Mouse (Mus musculus): Measurements from ENCODE around the gene Aatk.
A peak's percentile ranks its signal among the peaks of the same experiment; 100 is the strongest.

Gene Aatk

GRCm38 (mm10) chr11:120021367-120021766 lies 25.6 kb downstream of the Aatk start:
- DNase-seq = peak; percentile 42 to 55

- DNase-seq = peak; percentile 62 to 64
These were observed 27.2 kb downstream of the Aatk start for GRCm38 (mm10) chr11:120019542-120020440.

GRCm38 (mm10) chr11:120017011-120017410 lies 30.0 kb downstream of the Aatk start:
- no peak for DNase-seq

- no peak for DNase-seq
These were observed 32.2 kb downstream of the Aatk start for GRCm38 (mm10) chr11:120014758-120015157.

GRCm38 (mm10) chr11:120013174-120013711 lies 33.7 kb downstream of the Aatk start:
- peak; percentile 88 to 93 for DNase-seq

- DNase-seq = peak in 1 of 2 experiments; percentile 51
These were observed 34.3 kb downstream of the Aatk start for GRCm38 (mm10) chr11:120012702-120013101.

- peak; percentile 43 to 60 for DNase-seq
These were observed 35.0 kb downstream of the Aatk start for GRCm38 (mm10) chr11:120011761-120012560.

- DNase-seq = peak; percentile 60 to 61
These were observed 35.7 kb downstream of the Aatk start for GRCm38 (mm10) chr11:120011114-120011760.

- DNase-seq = peak in 1 of 2 experiments; percentile 44
These were observed 37.0 kb downstream of the Aatk start for GRCm38 (mm10) chr11:120009937-120010336.

- DNase-seq = no peak
These were observed 38.0 kb downstream of the Aatk start for GRCm38 (mm10) chr11:120008956-120009355.

GRCm38 (mm10) chr11:120008501-120008900 lies 38.5 kb downstream of the Aatk start:
- DNase-seq = no peak

GRCm38 (mm10) chr11:120007496-120008080 lies 39.4 kb downstream of the Aatk start:
- no peak for DNase-seq

GRCm38 (mm10) chr11:120005434-120006317 lies 41.3 kb downstream of the Aatk start:
- DNase-seq = peak; percentile 58 to 59

GRCm38 (mm10) chr11:120002634-120003220 lies 44.2 kb downstream of the Aatk start:
- no peak for DNase-seq

- no peak for DNase-seq
These were observed 44.9 kb downstream of the Aatk start for GRCm38 (mm10) chr11:120002041-120002440.

GRCm38 (mm10) chr11:119997351-119997750 lies 49.6 kb downstream of the Aatk start:
- no peak for DNase-seq

- DNase-seq = peak; percentile 84 to 89
These were observed 55.7 kb downstream of the Aatk start for GRCm38 (mm10) chr11:119991338-119991678.

- DNase-seq = no peak
These were observed 56.2 kb downstream of the Aatk start for GRCm38 (mm10) chr11:119990658-119991337.

- no peak for DNase-seq
These were observed 57.8 kb downstream of the Aatk start for GRCm38 (mm10) chr11:119989115-119989564.

- peak; percentile 42 to 48 for DNase-seq
These were observed 58.6 kb downstream of the Aatk start for GRCm38 (mm10) chr11:119988391-119988790.
